Mouse (Mus musculus): ENCODE data around the gene Zfp955a. TPM values are rescaled to one million over a fixed set of nuclear protein-coding genes. Genes with fewer than 3 reads are reported as not detected.

The Zfp955a gene
- 3.7 to 6.2 TPM (median 5.0 TPM) in 4 replicates for total RNA-seq (2023)

DNA sequence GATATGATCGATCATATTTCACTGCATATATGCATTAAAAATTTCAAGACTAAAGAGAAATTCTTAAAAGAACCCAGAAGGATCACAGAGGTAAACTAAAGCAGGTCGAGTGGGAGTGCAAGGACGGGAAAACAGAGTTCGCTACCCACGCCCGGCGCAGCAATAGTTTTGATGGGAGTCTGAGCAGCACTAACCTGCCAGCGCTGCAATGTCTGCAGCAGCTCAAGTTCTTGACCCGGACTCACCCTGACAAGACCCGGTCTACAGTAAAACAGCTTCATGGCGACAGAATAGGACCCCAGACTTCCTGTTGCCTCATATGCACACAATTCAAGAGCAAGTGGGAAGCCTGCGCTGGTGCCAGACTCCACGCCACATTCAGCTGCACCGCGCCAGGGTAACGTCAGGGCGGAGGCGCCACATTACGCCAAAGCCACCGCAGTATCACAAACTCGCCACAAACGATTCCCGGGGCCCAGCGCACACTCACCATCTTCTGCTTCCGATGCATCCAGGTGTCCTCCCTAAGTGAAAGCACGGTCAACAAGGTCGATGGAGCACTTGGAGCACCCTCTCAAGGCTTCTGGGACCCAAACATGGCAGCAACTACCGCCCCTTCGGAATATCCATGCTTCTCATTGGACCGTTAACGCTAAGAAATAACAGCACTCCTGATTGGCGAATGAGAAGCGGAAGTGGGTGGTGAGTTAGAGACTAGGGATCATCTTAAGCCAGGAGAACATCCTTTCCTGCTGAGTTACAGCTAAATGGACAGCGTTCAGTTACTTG is at the start of gene Zfp955a:
Gene Zfp955a, minus strand, starts transcription at position 616 of the 789 bp plus-strand sequence.

GRCm38 (mm10) chr17:33289039-33289875 is 34.3 kb upstream of the Zfp955a start, which contains the start of gene Zfp955b:
TSS of gene Zfp955b (plus strand) at chr17:33289544.

DNA sequence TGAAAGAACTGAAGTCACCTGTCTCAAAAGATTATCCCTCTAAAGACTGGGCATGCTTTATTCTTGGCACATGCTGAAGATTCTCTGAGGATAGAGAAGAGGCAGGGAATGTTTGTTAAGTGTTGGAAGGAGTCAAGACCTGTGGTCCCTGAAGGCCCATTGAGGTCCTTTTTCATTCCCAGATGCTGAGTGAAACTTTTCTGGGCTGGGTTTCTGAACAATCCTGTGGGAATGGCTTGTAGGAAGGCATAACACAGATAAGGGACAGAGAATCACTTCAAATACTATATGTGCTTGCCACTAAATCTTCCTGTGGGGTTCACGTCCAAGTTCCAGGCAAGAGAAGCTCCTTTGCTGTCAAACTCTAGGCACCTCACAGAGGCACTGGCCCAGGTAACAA is 9.4 kb upstream of the Zfp955a start, which contains the start of gene Olfr63:
Gene Olfr63, plus strand, starts transcription at position 301 of the 400 bp plus-strand sequence.

DNA sequence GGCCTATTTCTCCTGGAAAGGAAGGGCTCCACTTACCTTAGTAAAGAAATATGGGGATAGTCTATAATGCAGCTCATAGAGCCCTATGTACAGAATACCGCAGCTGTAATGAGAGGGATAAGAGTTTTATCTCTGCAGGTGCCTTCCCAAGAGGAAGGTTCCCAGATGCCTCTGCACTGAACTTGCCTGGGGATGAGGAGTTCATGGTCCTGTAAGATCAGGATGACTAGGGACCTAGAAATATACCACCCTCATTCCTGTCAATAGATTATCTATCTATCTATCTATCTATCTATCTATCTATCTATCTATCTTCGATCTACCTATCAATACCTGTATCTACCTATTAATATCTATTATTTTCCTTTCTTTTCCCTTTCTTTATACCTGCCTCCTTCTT is 33.4 kb downstream of the Zfp955a start, which contains the start of gene Olfr1564:
Gene Olfr1564, minus strand, starts transcription at position 101 of the 400 bp plus-strand sequence.

DNA sequence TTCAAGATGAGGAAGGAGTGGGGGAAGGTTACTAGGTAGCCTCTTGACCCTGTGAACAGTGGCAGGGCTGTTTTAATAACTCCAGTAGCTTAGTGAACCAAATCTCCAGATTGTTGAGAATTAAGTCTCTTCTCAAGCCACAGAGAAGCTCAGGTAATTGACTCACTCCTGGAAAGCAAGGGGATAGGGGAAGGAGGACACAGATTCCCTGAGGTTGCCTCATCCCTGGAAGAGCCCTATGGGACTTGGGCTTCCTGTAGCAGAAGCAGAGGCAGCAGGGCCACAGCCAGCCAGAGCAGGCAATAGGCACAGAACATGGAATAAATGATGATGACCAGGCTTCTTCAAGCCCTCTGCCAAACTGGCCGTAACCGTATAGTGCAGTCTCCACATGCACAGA is 63.9 kb downstream of the Zfp955a start, which contains the start of gene Olfr239:
Gene Olfr239, plus strand, starts transcription at position 301 of the 400 bp plus-strand sequence.

Other genes starting within 250 kb of the Zfp955a start
- gene Zfp763, start 221.7 kb downstream of the Zfp955a start, total RNA-seq (2023) = 2.9 to 6.0 TPM (median 3.7 TPM) in 4 replicates
- gene 4921501E09Rik, start 187.1 kb downstream of the Zfp955a start, total RNA-seq (2023) = not detected in 4 replicates
- gene Zfp563, start 165.8 kb downstream of the Zfp955a start, total RNA-seq (2023) = 3.0 to 5.0 TPM (median 3.2 TPM) in 4 replicates
- not detected in 4 replicates for gene Morc2b, start 115.5 kb downstream of the Zfp955a start, total RNA-seq (2023)
- gene Olfr55, start 86.7 kb downstream of the Zfp955a start, total RNA-seq (2023) = not detected in 4 replicates
- not detected in 4 replicates for gene Olfr239, start 63.8 kb downstream of the Zfp955a start, total RNA-seq (2023)
- gene Olfr1564, start 33.5 kb downstream of the Zfp955a start, total RNA-seq (2023) = not detected in 4 replicates
- 0.09 to 0.20 TPM (median 0.09 TPM) in 3 of 4 replicates, not detected in the other for gene Olfr63, start 9.5 kb upstream of the Zfp955a start, total RNA-seq (2023)
- gene Zfp955b, start 34.4 kb upstream of the Zfp955a start, total RNA-seq (2023) = 4.4 to 7.3 TPM (median 5.6 TPM) in 4 replicates
- 14.1 to 16.4 TPM (median 14.6 TPM) in 4 replicates for gene Zfp81, start 103.7 kb upstream of the Zfp955a start, total RNA-seq (2023)
- gene Zfp101, start 139.5 kb upstream of the Zfp955a start, total RNA-seq (2023) = 6.3 to 8.7 TPM (median 7.2 TPM) in 4 replicates
- gene Actl9, start 177.8 kb upstream of the Zfp955a start, total RNA-seq (2023) = not detected in 4 replicates